Mouse (Mus musculus) cerebellum, postnatal 36 days (tissue): ENCODE results near the gene Foxi1.
"Not testable (repeated sequence)": the region's sequence is repeated elsewhere in the genome, so short reads cannot be mapped to it uniquely, and the experiment has no call there.

Experiments used
- DNase-seq, 2 experiments: peaks; one replicate each; pipeline ENCODE4 v3.0.0; 2021 to 2022; ENCODE audit warnings: mixed read lengths in 2 of 2

The Foxi1 gene

DNA sequence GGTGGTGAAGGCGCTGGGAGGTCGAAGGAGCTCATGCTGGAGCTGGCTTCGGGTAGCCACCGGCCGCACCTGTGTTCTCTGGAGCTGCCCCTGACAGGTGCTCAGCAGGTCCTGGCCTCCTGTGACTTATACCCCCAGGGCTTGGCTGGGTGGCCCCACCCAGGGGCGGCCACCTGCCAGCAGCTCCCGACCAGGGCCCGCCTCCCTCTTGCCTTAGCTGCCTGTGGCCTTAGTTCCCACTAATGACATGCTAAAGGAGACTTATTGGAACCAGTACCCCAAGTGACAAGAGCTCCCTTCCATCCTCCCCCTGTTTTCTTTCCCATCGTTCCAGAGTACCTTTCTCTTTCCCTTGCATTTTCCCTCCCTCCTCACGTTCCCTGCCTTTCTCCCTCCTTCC, at the start of gene Foxi1:
Foxi1 (minus strand) TSS at position 101 of the 400 bp plus-strand sequence.
- DNase-seq: no peak

DNA sequence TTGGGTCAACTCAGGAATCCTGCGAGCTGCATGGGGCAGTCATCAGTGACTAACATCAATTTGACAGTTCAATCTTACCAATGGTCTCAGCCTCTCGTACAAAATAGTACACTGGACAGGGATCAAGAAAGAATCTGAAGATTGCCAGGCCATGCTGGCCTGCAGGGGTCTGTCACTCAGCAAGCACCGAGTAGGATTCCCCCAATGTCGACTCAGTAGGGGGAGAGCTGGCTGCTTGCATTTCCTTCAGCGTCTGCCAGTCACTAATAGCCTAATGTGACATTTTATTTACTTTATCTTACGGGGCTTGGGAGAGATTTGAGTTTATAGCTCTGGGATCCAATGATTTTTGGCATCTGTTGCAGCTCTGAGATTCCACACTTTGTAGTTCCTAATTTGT, 35.1 kb upstream of the Foxi1 start:
- no peak for DNase-seq

DNA sequence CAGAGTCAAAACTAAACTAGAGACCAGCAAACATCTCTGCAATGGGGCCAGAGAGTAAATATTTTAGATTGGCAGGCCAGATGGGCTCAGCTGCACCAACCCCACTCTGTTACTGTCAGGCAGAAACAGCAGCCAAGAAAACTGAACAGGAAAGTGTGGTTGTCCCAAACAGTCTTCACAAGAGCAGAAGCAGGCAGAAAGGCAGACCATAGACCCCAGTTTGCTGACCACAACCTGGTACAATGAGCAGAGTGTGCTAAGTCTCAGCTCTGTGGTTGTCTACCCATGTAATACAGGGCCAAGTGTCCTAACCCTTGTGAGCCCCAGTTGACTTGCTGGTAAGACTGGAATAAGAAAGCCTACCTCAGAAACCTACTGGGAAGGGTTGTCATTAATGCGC, 32.4 kb upstream of the Foxi1 start:
- no peak for DNase-seq

DNA sequence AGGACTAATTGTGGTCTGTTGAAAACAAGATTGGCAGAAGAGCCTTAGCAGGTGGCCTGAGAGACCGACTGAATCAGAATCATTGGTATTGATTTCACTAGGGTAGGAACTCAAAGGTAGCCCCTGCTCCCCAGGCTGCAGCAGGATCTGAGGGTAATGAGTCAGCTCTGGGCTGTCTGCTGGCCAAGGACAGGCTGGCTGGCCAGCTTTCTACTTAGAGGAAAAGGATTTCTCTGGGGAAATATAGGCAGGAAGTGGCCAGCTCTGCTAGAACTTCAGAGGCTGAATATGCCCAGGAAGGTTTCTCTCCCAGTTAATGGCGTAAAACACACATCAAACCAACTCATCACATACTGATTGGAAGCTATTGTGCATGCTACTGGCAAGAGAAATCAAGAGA, 31.8 kb upstream of the Foxi1 start:
- no peak for DNase-seq

DNA sequence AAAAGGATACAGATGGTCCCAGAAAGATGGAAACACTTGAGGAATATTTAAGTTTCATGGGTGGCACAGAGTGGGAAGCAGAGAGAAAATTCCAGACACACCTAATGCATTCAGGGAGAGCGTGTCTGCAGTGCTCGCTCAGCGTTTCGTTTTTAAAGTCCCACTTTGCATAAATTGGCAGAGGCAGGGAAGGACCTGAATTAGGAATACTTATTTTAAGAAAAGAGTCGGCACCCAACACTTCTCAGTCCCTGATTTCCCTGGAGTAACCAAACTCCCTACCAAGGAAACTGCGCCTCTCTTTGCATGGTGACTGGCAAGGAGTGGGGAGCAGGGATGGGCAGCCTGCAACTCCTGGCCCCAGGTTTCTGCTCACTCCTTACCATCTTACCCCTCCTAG, 29.0 kb upstream of the Foxi1 start:
- no peak for DNase-seq

DNA sequence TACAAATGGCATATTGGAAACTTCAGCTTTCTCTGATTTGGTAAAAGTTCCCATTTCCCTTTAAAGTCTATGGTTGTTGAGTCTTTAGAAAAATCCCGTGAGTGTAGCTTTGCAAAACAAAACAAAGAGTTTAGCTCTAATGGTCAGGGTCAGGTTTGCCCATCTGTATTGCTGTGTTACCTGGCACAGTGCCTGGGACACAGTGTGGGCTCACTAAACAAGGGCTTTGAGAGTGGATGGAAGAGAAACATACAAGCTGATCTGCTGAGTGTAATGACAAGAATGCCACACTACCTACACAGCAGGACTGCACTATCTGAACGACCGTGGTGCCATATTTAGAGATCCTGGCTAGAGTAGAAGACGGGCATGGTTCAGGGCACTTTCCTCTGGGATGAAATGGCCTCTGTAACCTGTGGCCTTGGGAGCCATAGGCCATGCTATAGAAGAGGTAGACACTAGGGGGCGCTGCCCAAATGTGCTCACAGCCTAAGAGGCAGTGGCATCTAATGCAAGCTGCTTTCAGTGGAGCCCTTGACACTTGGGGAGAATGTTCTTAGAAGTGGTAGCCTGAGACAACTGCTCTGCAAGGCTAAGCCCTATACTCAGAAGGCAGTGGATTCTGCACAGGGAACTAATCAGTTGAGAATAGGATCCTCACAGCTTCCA, 28.3 kb upstream of the Foxi1 start:
- DNase-seq: peak in 1 of 2 experiments; percentile 5

DNA sequence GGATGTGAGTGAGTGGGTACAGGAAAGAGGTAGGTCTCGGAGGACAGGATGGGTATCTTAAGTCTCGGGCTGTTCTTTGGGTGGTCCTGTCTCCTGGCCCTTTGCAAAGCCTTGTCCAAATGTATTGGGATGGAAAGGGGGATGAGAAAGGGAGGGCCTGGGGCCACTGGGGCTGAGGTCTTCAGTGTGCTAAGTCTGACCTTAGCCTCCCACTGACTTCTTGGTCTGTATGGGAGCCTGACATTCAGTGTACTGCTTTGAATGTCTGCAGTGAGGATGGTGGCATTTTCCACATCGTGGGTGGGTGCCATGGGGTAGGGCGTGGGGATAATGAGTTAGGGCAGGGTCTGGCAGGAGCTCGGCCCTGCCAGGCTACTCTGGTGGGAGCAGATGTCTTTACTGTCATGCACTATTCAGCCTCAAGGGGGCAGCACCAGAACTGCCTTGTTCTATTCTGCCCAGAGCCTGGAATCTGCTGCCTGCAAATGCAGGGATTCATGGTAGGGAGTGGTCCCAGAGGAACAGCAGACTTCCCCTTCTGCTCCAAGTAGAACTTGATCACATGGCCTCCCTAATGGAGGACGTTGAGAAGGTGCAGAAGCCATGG, 21.0 kb upstream of the Foxi1 start:
- DNase-seq: peak; percentile 35 to 51

DNA sequence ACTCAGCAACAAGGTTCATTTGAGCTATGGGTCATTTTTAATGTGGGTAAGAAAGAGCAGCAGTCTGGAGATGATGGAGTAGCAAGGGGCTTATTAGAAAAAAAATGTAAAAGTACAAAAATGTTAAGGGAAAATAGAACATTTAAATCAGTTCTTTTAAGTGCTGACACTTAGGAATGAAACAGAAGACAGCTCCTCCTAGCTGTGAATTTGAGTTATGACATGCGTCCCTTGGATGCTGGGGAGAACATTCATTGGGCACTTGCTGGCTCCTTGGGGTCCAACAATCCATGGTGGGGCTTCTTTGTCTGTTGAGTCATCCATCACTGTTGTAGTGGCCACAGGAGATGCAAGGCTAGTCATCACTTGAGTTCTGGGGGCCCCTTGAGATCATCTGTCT, 19.3 kb upstream of the Foxi1 start:
- DNase-seq: no peak

DNA sequence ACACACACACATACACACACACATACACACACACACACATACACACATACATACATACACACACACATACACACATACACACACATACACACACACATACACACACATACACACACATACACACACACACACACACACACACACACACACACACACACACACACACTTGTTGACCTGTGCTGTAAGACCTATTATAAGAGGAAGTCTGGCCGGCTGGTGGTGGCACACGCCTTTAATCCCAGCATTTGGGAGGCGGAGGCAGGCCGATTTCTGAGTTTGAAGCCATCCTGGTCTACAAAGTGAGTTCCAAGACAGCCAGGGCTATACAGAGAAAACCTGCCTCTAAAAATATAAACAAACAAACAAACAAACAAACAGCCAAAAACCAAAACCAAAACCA, 12.7 kb upstream of the Foxi1 start:
- DNase-seq: not testable (repeated sequence)

DNA sequence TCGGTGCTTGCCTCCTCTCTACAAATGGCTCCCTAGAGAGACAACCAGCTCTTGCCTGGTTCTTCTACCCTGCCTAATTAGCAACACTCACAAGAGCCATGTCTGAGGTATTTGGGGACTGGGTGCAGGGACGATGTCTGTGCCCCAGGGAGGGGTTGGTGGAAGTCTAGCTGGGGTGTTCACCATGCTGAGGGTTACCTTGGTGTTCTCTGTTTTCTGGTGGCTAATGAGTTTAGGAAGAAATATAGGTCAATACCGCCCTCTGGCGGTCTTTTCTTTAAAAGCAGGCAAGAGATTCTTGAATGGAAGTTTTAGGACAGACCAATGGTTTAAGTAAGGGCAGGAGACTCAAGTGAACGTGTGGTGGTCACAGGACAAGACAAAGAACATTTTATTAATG, 5.0 kb upstream of the Foxi1 start:
- DNase-seq: peak; percentile 31 to 81

DNA sequence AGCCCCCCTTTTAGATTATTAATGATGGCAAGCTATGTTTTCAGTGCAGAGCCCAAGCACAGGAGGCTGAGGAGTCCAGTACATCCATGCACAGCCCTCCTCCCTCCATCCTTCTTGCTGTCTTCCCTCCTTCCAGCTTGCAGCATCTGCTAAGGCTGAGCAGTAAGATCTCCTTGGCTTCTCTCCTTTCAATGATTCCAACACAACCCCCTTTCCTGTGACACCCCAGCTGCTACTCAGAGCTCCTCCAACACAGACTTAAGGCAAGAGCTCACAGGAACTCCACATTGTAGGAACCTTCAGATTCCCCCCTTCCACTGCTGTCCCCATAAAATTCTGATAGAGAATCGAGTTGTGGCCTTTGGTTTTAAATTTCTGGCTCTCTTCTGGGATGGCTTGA, 5.1 kb downstream of the Foxi1 start:
- DNase-seq: no peak

DNA sequence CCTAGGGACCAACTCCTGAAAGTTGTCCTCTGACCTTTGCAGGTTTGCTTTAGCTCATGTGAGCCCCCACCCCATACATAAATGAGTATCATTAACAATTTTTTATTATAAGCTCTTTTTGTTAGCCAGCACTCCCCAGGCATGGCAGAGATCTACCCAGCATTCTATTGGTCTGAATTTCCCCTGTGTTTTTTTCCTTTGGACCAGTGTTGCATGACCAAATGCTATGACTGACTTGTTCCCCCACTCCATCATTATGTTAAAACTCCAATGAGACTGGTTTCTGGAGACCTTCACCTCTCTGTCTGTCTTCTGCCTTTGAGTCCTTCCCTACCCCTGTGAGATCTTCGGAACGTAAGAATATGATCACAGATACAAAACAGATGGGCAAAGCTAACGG, 12.7 kb downstream of the Foxi1 start:
- DNase-seq: no peak

DNA sequence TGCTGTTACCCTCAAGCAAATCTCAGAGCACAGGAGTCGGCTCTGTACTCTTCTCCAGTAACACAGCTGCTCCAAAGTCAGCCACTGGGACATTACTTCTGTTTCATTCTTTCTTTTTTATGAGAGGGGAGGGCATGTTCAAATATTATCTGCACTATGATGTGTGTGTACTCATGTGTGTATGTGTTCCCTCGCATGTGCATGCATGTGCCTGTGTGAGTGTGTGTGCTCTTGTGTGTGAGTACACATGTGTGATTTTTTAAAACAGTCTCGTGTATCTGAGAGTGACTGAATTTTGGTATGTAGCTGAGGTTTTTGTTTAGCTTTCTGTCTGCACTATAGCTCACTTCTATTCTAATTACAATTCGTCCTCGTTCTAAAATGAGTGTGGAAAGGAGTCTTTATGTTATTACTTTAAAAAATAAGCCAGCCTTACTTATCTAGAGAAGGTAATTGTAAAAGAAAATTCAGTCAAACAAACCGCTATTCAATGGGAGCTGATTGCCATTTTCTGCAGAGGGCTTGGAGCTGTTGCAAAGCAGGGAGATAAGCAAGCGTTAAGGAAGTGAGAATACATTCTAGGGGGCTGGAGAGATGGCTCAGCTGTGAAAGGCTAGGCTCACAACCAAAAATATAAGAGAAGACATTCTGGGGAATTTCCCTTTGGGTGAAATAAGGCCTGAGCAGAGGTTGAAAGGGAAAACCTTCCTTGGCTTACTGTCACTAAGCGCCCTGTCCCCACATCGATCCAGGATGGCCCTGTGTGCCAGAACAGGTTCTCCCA, 13.5 kb downstream of the Foxi1 start:
- DNase-seq: no peak

DNA sequence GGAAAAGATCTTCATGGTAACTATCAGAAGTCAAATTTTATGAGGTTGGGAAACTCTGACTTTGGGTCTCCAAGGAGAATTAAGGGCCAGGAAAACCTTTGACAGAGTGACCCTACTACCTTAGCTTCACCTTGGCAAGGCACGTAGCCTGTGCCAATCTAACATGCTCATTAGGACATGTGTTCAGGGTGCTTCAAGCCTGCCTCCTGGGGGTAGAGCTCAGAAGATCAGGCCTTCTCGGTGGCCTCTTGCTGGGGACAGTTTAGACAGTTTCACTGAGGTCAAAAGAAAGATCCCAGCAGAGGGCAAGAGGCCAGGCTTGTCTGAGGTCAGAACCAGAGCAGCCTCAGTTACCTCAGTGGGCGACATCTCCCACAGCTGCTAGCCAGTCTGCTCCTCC, 14.2 kb downstream of the Foxi1 start:
- no peak for DNase-seq

DNA sequence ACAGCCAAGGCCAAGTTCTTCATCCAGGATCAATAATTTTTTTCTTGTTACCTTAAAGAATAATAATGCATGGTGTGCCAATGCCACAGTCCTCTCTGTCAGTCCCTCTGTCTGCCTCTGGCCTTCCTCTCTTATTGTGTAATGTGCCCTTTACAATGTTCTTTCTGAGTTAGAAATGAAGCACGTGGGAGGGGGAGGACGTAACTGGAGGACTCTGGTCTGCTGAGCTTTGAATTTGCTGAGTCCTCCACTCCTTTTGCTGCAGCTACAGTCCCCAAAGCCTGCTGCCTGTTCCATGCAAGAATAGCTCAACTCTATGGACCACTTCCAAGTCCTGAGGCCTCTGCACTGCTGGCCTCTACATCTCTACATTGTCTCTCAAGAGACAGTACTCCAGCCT, 23.6 kb downstream of the Foxi1 start:
- DNase-seq: no peak

DNA sequence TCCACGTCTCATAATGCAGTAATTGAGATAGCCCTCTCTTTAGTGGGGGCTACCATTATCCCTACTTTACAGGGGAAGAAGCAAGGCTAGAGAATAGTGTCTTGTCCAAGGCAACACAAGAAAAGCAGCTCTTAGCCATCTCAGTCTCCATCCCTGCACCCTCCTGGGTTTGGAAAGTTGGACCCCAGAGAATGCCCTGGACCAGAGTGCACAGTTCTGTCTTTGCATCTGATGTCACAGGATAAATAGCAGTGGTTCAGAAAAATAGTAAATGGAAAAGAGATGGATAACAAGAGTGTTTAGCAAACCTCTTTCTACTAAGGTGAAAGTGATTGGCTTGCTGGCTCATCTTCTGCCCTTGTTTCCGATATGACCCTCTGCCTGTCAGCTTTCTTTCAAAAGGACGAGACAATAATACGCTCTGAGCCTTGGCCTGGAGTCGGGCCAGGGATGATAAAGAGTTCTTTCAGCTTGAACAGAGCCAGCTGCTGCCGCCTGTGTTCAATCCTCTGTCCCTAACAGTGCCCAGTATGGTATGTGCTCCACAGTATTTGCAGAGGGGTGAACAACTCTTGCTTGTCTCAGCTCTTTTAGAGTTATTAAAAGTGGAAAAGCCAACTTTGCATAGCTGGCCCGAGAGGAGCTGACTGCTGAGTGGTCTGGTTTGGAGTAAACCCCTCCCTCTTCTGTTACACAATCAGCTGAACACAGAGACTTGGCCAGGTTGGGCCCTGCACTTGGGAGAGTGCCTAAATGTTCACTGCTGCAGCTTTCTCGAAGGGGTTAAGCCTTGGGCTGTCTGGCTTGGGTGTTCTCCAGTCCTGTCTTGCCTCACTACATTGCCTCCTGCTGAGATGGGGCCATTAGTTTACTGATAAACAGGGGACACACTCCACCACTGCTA, 26.4 kb downstream of the Foxi1 start:
- peak in 1 of 2 experiments; percentile 10 for DNase-seq

DNA sequence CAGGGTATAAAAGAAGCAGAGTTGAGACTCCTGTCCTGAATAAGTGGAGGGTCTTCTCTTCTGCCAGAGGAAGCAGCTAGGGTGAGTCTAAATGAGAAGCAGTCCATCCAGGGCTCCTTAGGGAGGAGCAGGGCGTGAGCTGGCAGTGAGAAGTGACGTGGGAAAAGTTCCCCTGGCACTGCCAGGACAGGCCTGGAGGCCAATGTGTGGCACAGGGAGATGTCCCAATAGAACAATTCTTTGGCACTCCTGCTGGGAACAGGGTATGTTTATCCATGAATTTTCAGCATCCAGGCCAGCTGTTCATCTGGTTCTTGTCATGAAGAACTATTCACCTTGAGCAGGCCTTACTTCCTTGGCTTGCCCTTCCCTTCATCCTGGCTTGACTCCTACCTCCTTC, 29.1 kb downstream of the Foxi1 start:
- no peak for DNase-seq

DNA sequence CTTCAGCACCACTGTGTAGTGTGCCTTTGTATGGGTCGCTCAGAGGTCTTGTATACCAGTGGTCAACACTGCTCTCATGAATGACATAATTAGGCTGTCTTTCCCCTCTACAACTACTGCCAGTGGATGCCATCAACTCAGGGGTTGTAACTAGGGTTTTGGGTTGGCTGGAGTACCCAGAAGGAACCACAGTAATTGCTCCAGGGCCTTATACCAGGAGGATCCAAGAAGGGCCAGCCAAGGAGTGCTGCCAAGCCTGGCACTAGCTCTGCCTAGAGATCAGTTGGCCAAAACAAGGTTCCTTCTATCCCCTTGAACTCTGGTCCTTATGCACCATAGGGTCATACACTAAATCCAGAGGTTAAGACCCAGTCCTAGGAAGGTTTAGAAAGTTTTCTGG, 31.5 kb downstream of the Foxi1 start:
- DNase-seq: no peak

DNA sequence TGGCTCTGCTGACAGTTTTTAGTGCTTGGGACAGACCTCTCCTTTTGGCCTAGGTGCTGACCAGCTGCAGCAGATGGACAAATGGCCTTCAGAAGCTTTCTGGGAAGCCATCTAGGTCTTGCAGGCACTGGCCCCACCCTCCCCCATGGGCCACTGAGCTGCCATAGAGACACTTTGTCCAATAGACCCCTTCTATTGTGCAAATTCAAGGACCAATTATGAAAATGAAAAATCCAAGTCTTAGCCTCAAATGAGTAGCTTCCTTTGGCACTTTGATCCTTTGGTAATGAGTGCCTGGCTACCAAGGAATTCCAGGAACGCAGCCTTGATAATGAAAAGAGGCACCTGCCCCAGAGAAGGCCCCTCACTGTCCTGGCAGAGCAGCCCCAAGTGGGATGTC, 36.7 kb downstream of the Foxi1 start:
- no peak for DNase-seq

DNA sequence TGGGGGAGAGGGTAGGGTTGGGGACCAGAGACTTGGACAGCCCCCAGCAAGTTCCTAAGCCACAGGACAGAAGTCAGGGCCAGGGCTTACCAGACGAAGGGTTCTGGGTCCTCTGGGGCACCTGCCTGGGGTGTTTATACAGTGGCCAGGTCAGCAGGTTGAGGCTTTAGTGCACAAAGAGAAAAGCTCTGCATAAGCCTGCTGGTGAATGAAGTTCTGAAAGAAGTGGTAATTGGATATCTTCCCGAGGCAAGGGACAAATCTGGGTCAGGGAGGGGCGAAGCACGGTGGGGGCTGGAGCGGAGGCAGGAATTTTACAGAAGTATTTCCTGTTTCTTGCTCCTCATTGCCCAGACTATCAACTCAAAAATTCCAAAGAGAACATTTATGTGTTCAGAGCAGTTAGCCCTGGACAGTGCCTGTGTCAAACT, 38.4 kb downstream of the Foxi1 start:
- no peak for DNase-seq

DNA sequence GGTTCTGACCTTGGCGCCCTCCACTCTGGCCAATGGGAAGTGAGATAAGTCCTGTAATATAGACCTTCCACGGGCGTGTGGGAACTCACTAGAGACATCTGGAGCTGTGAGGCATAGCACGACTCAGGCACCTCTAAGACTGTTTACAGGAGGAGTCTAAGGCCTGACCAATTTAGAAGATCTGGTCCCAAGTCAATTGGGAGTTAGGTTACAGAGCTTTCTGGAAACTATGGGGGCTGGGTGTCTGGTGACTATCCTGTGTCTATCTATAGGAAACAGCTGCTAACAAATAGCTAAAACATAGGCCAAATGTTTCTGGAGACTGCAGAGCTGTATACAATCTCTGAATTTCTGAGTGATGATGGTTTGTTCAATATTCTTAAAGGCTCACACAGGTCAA, 41.5 kb downstream of the Foxi1 start:
- no peak for DNase-seq

DNA sequence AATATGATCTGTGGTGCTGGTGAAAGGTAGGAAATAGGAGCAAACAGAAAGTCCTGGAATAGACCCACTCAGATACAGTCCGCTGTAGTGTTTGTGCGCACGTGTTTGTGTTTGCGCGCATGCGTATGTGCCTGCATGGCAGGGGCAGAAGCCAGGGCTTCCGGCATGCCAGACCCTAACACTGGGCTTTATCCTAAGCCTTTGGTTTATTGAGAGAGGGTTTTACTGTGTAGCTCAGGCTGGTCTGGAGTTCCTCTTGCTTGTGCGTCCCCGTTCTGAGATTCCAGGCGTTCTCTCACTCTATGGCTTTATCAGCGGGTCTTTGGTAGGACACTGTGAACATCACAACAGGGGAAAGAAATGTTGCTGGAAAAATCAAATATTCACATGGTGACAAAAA, 42.6 kb downstream of the Foxi1 start:
- DNase-seq: no peak

DNA sequence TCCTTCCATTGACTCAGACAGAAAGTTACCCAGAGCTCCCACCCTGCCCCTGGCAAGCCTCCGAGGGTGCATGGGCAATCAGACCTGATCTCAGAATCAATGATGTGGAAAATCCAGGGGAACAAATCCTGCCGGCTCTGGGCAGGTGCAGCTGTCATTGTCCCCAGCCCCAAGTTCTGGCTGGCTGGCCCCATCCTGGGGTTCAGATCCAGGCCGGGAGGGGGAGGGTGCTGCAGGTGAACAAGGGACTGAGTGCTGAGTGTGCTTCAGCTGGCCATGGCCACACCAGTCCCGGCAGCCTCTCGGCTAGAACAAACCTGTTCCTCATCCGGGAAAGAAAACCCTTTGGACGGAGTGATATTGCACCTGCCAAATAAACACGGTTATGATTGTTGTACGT, 49.0 kb downstream of the Foxi1 start:
- DNase-seq: no peak
